Mouse (Mus musculus) megakaryocyte-erythroid progenitor cell, adult 5-6 weeks (primary cell): ENCODE data around the gene Scand1. TPM values are rescaled to one million over a fixed set of nuclear protein-coding genes. Genes with fewer than 3 reads are reported as not detected.
A peak's percentile ranks its signal among the peaks of the same experiment; 100 is the strongest.

ENCODE experiments used
- ATAC-seq: replicated peaks from 2 replicates; pipeline ENCODE4 v1.8.0; 2016; ENCODE audit warnings: mild to moderate bottlenecking, inconsistent platforms; ENCODE audit not compliant: severe bottlenecking, poor library complexity, low FRiP score, low TSS enrichment
- total RNA-seq, 2 experiments: library from RNA; stranded (forward) in 1 of 2; stranded (reverse) in 1 of 2; fragments of 200-1000, 215-1000 nt in 1 of 2; fragments of >200 nt in 1 of 2; fragmentation: Nextera tagmentation in 1 of 2; gene quantifications; 2 replicates each; pipeline ENCODE4 v1.2.3; 2014 to 2017

The Scand1 gene
- total RNA-seq (2014; fragmentation: Nextera tagmentation), result 4.1 TPM in 2 replicates
- 16.5 and 48.7 TPM in 2 replicates for total RNA-seq (2017)

DNA sequence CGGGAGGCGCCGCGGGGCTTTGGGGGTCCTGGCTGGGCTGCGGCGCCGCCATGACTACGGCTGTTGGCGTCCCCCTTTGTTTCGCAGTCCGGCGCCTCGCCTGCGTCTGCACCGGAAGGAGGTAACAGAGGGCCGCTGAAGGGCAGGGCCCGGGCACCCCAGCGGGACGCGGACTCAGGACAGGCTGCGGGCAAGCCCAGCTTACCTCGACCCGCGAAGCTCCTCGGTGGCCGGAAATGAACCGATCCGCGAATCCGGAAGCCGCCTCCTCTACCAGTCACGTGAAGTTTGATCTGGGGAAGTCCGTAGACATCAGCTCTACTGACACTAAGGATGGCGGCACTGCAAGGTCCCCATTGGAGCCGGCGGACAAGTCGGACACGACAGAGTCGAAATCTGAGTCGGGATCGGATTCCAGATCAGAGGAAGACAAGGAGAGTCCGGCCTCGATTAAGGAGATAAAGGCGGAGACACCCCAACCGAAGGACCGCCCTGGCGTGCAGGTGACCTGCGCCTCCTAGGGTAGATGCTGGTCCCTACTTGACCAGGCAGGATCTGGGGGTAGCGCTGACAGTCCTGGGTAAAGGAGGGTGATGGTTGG is at the start of gene Scand1, which contains the start of gene Cnbd2:
Gene Scand1, minus strand, starts transcription at position 408 of the 601 bp plus-strand sequence.
Gene Cnbd2, plus strand, starts transcription at position 3 of the 601 bp plus-strand sequence.
- peak; percentile 93 for ATAC-seq

- ATAC-seq, result no peak
These were observed 43.5 kb upstream of the Scand1 start for GRCm38 (mm10) chr2:156356031-156356430.

- no peak for ATAC-seq
These were observed 40.8 kb upstream of the Scand1 start for GRCm38 (mm10) chr2:156353265-156353692.

DNA sequence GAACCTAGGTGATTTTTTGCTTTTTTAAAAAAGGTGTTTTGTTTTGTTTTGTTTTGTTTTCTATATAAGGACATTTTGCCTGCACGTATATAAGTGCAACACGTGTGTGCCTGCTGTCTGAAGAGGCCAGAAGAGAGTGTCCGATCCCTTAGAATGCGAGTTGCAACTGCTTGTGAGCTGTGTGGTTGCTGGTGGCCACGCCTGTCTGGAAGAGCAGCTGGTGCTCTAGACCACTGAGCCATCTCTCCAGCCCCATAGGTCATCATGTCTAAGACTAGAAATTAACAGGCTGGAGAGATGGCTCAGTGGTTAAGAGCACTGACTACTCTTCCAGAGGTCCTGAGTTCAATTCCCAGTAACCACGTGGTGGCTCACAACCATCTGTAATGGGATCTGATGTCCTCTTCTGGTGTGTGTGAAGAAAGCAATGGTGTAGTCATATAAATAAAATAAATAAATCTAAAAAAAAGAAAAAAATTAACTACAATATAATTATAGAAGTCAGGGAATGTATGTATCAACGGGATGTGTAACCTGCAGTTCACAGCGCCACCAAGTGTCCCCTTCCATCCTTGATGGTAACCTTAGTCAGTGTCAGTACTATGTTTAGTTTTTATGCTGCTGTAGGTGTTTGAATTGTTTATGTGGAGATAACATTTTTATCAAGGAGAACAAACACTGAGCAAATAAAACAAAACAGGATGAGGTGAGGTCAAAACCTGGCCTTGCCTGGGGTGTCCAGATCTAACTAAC is 40.1 kb upstream of the Scand1 start:
- ATAC-seq, result no peak

DNA sequence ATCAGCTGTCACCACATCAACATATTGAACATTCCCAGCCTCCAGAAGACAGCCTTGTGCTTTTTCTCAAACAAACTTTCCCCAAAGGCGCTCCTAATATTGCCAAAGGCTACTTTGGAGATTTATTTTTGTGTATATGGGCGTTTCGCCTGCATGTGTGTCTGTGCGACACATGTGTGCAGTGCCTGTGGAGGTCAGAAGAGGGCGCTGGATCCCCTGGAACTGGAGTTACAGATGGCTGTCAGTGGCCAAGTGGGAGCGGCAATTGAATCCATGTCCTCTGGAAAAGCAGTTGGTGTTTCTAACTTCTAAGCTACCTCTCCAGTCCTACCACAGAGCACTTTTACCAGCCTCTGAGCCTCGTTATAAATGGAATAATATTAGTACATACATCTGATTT is 38.7 kb upstream of the Scand1 start:
- no peak for ATAC-seq

- ATAC-seq, result no peak
These were observed 36.9 kb upstream of the Scand1 start for GRCm38 (mm10) chr2:156349286-156349848.

DNA sequence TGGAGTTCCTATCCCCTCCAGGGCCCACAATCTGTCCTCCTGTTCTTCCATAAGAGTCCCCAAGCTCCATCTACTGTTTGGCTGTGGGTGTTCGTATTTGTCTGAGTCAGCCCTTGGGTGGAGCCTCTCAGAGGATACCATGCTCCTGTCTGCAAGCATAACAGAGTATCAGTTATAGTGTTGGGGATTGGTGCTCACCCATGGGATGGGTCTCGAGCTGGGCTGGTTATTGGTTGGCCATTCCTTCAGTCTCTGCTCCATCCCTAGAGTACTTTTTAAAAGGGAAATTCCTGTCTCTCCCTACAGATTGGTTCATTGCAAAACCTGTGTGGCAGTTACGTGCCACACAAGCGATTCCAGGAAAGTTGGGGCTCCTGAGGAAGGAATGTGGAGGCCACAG is 36.3 kb upstream of the Scand1 start:
- ATAC-seq, result no peak

DNA sequence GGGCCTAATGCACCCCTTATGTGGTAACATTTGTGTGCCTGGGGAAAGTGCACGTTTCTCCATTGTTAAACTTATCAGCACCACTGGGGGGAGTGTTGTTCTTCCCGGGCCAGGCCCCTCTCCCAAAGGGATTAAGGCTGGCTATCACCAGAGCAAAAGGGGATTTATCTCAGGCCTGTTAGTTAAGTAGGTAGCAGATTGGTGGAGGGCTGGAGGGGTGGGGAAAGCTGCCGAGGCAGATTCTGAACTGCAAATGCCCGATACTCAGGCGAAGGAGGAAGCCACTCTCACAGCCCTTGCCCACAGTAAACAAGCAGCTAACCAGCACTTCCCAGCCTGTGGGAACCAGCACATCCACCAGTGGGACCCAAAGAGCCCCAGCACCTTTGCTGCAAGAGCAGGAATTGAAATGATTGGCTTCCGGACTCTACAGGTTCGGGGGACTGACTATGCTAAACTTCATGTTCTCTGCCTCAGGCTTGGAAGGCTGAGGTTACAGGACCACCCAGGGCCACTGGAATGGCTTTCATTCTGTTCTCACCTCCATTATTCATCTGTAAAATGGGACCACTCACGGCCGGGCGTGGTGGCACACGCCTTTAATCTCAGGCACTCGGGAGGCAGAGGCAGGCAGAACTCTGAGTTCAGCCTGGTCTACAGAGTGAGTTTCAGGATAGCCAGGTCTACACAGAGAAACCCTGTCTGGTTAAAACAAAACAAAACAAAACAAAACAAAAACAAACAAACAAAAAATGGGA is 32.5 kb upstream of the Scand1 start:
- ATAC-seq, result no peak

- ATAC-seq, result peak; percentile 67; the same call in 1 of the 2 replicates
These were observed 27.6 kb upstream of the Scand1 start for GRCm38 (mm10) chr2:156340078-156340477.

- no peak for ATAC-seq
These were observed 19.0 kb upstream of the Scand1 start for GRCm38 (mm10) chr2:156331446-156331965.

DNA sequence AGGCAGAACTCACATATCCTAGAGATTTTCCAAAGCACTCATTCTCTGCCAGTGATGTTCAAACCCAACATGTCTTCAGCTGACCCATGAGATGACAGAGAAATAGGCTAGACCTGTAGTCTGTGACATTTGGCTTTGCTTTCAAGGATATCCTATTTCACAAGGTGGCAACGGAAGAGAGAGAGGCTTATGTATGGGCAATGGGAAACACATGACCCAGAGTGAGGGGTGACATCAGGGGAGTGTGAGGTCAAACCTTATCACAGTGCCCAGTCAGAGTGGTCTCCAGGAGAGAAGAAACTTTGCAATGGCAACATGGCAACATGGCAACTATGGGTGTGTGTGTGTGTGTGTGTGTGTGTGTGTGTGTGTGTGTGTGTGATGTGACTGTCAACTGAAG is 18.2 kb upstream of the Scand1 start:
- no peak for ATAC-seq

DNA sequence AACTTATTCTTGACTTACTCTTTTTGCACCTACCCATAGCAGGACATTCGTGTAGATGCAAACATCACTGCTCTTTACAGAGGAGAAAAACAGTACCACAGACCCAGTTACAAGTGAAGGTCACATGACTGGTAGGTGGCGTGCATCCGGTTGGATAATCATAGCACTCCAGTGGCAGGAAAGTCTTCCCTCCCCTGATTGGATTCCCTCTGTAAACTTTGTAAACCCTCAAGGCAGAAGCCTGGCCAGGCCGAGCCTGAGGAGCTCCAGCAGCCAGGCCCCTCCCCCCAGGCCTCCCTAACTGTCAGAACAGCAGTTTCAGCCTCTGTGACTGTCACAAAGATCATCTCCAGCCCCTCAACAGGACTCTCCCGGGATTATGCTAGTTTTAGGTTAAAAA is 12.2 kb upstream of the Scand1 start:
- ATAC-seq, result no peak; the same call in 1 of the 2 replicates

- peak; percentile 64 for ATAC-seq
These were observed 11.6 kb upstream of the Scand1 start for GRCm38 (mm10) chr2:156324116-156324588.

DNA sequence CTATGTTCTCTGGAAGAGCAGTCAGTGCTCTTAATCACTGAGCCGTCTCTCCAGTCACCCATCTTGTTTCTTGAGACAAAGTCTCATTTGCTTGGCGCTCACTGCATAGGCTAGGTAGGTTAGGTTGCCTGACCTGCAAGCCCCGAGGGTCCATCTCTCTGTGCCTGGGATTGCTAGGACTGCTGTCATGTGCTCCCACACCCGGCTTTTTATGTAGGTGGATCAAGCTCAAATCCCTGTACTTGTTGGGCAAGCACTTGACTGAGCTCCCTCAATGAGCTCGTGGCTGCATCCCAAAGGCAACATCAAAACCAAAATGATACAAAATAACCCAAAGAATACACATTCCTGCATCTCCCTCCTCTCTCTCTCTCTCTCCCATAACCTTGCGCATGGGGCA is 9.0 kb upstream of the Scand1 start:
- no peak for ATAC-seq

DNA sequence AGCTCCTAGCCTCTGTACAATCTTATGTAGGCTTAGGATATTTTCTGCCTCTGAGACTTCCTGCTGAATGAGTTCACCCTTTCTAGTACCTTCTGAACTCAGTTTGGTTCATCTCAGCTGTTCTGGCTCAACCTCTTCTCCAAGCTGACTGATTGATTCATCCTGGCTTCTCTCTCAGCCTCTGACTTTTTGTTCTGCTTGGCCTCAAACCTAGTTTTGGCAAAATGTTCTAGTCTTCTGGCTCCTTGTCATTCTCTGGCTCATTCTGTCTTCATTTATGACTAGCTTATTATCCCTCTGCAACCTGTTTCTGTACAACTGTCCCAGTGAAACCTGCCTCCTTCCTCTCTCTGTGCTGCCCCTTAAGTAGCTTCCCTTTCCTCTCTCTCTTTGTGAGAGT is 6.0 kb upstream of the Scand1 start:
- ATAC-seq, result no peak

DNA sequence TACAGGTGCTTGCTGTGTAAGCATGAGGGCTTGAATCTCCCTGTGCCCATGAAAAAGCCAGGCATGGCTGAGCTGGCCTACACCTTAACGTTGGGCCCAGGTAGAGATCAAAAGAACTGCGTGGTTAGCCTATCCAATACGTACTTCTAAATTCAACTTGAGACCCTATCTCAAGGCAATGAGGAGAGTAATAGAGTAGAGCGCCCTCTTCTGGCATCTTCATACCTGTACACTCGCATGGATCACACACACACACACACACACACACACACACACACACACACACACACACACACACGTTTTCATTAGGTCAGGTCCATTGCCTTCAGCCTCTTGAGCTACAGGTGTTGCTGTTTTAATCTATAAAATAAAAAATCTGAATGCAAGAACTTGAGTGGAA is 2.3 kb upstream of the Scand1 start:
- no peak for ATAC-seq

DNA sequence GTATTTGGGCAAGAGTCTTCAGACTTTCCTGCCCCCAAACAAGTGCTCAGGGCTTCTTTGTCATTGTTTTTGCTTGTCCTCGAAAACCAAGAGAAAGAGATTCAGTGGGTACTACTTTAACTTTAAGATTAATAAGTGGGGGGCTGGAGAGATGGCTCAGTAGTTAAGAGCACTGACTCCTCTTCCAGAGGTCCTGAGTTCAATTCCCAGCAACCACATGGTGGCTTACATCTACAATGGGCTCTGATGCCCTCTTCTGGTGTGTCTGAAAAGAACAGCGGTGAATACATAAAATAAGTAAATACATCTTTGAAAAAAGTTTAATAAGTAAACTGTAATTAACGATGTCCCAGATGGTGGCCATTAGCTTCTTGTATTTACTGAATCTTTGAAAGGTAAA is 649 bp upstream of the Scand1 start:
- no peak for ATAC-seq

DNA sequence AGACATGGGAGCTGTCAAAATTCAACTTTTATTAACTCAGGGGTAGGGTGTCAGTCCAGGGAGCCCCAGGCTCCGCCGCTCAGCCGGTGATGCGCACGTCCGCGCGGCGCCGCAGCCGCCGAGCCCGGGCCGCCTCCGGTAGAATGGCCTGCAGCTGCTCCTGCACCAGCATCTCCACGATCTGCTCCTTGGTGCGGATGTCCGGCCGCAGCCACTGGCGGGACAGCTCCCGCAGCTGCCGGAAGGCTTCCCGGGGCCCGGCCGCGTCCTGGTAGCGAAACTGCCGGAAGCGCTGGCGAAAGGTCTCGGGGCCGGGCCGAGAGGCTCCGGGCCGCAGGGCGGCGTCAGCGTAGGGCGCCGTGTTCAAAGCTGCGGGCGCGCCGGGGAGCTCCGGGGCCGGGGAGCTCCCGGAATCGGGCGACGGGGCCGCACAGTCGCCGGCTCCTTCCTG is 638 bp downstream of the Scand1 start:
- ATAC-seq, result peak; percentile 25

- ATAC-seq, result no peak
These were observed 1.1 kb downstream of the Scand1 start for GRCm38 (mm10) chr2:156311441-156311840.
